Mouse (Mus musculus): Measurements from ENCODE around the gene Mef2c.

GRCm38 (mm10) chr13:83530889-83531288 lies 27.1 kb downstream of the Mef2c start:
- TF ChIP-seq CTCF (IDR thresholded peaks at IDR 0.05; ENCODE audit: insufficient read depth, low read length) (no peak), POLR2A (IDR thresholded peaks at IDR 0.05; ENCODE audit: borderline replicate concordance, extremely low read depth, low read depth, low read length) (no peak)
